Mouse (Mus musculus): ENCODE data around the gene Camkmt. TPM values are rescaled to one million over a fixed set of nuclear protein-coding genes. Genes with fewer than 3 reads are reported as not detected.

Gene Camkmt
- polyA plus RNA-seq, 1 experiment from 2014 or later, result 19.3 TPM

DNA sequence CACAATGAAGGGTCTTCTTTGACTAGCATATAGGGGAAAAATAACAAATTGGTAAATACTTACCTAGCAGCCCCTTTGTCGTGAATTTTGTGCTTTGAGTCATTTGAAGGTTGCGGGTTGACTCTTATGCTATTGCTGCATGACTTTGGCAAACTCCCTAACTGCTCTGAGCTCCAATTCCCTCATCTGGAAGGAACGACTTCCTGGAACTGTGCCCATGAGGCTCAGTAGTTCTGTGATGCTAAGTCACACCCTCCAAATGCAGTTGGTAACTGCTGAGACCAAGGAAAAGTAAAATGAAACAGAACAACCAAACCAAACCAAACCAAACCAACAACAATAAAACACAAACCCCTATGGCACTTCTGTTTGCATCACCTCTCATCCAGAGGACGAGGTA, 403.2 kb downstream of the Camkmt start:
- WGBS, result 79% methylated on average over 4 of the region's 4 CpGs
- Histone ChIP-seq H3K4me3 (no peak overlapping the region), H3K9ac (replicated peaks) (no peak overlapping the region), H3K27me3 (peaks cover 33% of the 10 kb centered on the region), H3K4me2 (replicated peaks) (no peak overlapping the region), H3K27ac (replicated peaks) (no peak overlapping the region), H3K9me3 (peaks cover 9% of the 10 kb centered on the region; the same call in 1 of the 2 replicates), H3K4me1 (0 out of 2 replicates have a peak, but pooled peaks cover 1% of the 10 kb centered on the region), H3K36me3 (no peaks in the 10 kb centered on the region)
- no peak for ATAC-seq (replicated peaks)

DNA sequence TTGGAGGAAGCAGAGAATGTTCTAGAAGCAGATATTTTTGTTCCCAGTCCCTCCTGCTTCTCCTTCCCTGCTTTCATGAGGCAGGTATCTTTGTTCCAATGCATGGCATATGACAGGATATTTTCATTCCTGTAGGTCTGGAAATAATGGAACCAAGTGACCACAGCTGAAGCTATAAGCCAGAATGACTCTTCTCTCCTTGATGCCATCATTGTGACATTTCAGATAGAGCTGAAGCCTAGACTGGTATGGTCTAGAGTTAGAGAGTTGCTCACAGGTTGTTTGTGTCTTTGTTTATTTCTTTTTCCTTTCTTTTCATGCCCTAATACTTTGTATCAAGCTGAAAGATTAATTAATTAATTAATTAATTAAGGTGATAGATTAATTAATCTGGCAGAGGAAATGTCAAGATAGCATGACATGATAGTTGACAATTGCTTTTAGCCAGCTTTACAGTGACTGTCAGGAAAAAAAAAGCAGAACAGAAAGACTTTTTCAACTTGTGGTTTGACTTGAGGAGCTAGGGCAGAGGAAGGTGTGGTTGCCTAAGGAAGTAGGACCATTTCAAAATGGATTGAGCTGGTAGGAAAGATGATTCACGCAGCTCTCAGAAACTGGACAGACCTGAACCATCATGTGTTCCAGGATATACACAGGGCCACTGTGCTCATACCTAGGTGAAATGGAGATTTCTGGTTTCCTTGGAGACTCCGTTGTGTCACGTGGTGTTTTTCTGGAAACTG, 404.8 kb downstream of the Camkmt start:
- 95% methylated on average over 3 of the region's 3 CpGs for WGBS
- peaks cover 9% of the 10 kb centered on the region; the same call in 1 of the 2 replicates for H3K9me3 ChIP-seq

DNA sequence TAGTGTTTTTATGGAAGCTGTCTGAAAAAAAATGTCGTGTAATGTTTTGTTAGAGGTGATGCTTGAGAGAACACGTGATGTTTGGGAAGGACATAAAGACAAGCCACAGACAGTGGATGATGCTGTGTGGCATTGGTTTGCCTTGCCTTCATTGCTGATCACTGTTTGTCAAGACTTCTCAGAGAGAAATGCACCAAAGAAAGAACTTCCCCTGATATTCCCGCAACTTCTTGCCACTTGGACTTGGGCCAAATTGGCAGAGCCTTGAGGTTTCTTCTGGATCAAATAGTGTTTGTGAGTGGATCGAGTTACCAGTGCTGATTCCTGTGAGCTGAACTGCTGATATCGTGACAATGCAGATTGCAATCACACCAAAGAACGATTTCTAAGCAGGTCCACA, 405.5 kb downstream of the Camkmt start:
- 85% methylated on average over 6 of the region's 6 CpGs for WGBS
- no peak overlapping the region for H3K4me2 ChIP-seq (replicated peaks)
- no peak for ATAC-seq (replicated peaks)
- H3K4me3 ChIP-seq, result no peak overlapping the region
- H3K27me3 ChIP-seq, result peaks cover 10% of the 10 kb centered on the region
- no peaks in the 10 kb centered on the region for H3K36me3 ChIP-seq
- H3K4me1 ChIP-seq, result no peaks in the 10 kb centered on the region
- no peak overlapping the region for H3K9ac ChIP-seq (replicated peaks)
- H3K9me3 ChIP-seq, result peaks cover 9% of the 10 kb centered on the region; the same call in 1 of the 2 replicates
- H3K27ac ChIP-seq (replicated peaks), result no peak overlapping the region

More for the DNA sequence above, 404.8 kb downstream of the Camkmt start:
- Histone ChIP-seq H3K4me1 (no peaks in the 10 kb centered on the region), H3K27me3 (peaks cover 17% of the 10 kb centered on the region), H3K36me3 (no peaks in the 10 kb centered on the region), H3K4me3 (no peak overlapping the region), H3K27ac (replicated peaks) (no peak overlapping the region), H3K9ac (replicated peaks) (no peak overlapping the region), H3K4me2 (replicated peaks) (no peak overlapping the region)
- ATAC-seq (replicated peaks), result no peak

DNA sequence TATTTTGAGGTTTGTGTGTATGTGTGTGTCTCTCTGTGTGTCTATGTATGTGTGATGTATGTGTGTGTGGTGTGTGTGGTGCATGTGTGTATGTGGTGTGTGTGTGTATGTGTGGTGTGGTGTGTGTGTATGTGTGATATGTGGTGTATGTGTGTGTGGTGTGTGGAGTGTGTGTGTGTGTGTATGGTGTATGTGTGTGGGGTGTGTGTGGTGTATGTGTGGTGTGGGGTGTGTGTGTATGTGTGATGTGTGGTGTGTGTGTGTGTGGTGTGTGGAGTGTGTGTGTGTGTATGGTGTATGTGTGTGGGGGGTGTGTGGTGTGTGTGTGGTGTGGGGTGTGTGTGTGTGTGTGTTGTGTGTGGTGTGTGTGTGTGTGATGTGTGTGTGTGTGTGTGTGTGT, 414.5 kb downstream of the Camkmt start:
- Histone ChIP-seq H3K4me3 (no peak overlapping the region), H3K27me3 (no peaks in the 10 kb centered on the region), H3K36me3 (no peaks in the 10 kb centered on the region), H3K4me2 (replicated peaks) (no peak overlapping the region), H3K9ac (replicated peaks) (no peak overlapping the region), H3K4me1 (0 out of 2 replicates have a peak, but pooled peaks cover 3% of the 10 kb centered on the region), H3K9me3 (no peaks in the 10 kb centered on the region), H3K27ac (replicated peaks) (no peak overlapping the region)
- ATAC-seq (replicated peaks), result no peak

DNA sequence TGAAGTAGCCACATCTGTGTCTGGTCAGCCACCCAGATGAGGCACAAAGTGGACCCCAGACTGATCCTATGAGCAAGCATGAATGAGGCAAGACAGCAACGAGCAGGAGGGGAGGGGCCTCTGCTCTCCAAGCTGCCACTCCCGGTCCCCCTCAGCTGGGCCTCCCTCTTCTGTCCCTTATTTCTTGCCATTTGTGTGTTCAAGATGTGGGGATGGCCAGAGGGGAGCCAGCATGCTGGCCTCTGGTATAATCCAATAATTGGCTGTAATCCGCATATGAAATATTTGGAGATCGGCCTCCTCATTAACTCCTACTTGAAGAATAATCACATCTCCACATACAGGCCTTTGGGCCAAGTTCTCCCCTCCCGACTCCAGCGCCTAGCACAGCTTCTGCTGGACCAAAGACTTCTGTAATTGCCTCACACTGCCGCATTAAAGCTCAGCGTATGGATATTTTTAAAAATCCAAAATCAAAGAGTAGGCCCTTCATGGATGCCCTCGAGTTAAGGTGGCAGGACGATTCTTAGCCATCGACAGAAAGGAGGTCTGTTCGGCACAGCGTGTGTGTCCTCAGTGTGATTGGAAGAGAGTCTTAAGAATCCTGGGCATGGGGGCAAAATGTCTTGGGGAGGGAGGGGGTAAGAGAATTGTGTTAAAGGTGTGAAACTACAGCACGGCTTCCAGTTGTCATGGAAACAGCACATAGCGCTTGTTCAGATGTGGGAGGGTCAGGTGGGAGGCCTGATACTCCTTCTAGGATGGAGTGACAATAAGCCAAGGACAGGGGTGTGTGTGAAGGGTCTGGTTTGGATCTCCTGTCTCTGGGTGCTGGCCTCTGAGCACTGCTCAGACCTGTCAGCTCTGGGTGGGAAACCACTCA, 416.1 kb downstream of the Camkmt start:
- no peaks in the 10 kb centered on the region for H3K27me3 ChIP-seq
- WGBS, result 55% methylated on average over 15 of the region's 15 CpGs
- no peak overlapping the region for H3K27ac ChIP-seq (replicated peaks)
- H3K9me3 ChIP-seq, result no peaks in the 10 kb centered on the region
- ATAC-seq (replicated peaks), result no peak
- H3K4me3 ChIP-seq, result no peak overlapping the region
- H3K36me3 ChIP-seq, result no peaks in the 10 kb centered on the region
- 0 out of 2 replicates have a peak, but pooled peaks cover 3% of the 10 kb centered on the region for H3K4me1 ChIP-seq
- H3K4me2 ChIP-seq (replicated peaks), result no peak overlapping the region
- H3K9ac ChIP-seq (replicated peaks), result no peak overlapping the region

DNA sequence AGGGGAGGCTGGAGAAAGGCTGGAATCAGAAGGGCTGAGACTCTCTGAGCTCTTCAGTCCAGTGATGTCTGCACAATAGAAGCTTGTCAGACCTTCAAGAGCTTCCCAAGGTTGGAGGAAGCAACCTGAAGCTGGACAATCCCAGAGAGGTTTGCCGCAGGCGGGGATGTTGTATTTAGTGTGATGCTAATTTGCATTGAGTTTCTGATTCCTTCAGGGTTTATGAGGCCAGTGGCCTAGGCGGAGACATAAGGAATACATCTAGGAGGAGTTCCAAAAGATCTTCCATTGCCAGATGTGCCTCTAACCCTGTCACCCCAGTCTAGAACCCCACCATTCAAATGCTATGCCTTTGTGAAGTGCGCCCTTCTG, 416.7 kb downstream of the Camkmt start:
- Histone ChIP-seq H3K27ac (replicated peaks) (no peak overlapping the region), H3K9ac (replicated peaks) (no peak overlapping the region), H3K4me2 (replicated peaks) (no peak overlapping the region), H3K9me3 (no peaks in the 10 kb centered on the region), H3K36me3 (no peaks in the 10 kb centered on the region), H3K27me3 (no peaks in the 10 kb centered on the region), H3K4me1 (0 out of 2 replicates have a peak, but pooled peaks cover 3% of the 10 kb centered on the region), H3K4me3 (no peak overlapping the region)
- ATAC-seq (replicated peaks), result no peak
- WGBS, result 96% methylated on average over 4 of the region's 4 CpGs

Other genes starting within 250 kb of the Camkmt start
- 98.2 and 105 TPM in 2 replicates for gene Ppm1b, start 133.8 kb upstream of the Camkmt start, polyA plus RNA-seq (2015; fragmentation: Nextera tagmentation; extraction: Ambion mirVana)
- gene Slc3a1, start 62.2 kb upstream of the Camkmt start, polyA plus RNA-seq (2015; fragmentation: Nextera tagmentation; extraction: Ambion mirVana), result 0.27 and 0.36 TPM in 2 replicates
- 56.1 and 62.0 TPM in 2 replicates for gene Prepl, start 311 bp upstream of the Camkmt start, polyA plus RNA-seq (2015; fragmentation: Nextera tagmentation; extraction: Ambion mirVana)